Mouse (Mus musculus) layer of hippocampus, postnatal 10 days (tissue): ENCODE results near the gene Taf8. TPM values are rescaled to one million over a fixed set of nuclear protein-coding genes. Genes with fewer than 3 reads are reported as not detected.

ENCODE experiments used
- DNase-seq, 2 experiments: peaks; one replicate each; pipeline ENCODE4 v3.0.0; 2021; ENCODE audit warnings: low spot score in 2 of 2
- total RNA-seq, 2 experiments: library from RNA; stranded (reverse); gene quantifications; 2 replicates each; pipeline ENCODE4 v1.2.3; 2021

Taf8 gene
- total RNA-seq, 2 experiments from 2014 or later: 16.7 to 17.0 TPM

DNA sequence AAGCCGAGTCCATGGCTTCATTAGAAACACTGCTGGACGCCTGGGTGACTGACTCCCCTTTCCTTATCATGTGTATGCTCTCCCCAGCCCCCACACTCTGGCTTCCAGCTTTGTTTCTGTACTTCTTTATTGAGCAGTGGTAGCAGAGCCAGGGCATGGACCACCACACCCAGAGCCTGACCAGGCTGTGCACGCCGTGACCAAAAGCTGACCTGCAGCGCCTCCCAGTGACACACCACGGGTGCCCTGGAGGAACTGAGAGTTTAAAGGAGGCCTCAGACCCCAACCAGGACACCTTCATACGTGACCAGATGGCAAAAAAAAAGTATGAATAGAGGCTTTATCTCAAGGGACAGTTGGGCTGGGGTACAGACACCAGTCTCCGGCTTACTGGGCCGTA is 11.3 kb downstream of the Taf8 start:
- DNase-seq: no peak

DNA sequence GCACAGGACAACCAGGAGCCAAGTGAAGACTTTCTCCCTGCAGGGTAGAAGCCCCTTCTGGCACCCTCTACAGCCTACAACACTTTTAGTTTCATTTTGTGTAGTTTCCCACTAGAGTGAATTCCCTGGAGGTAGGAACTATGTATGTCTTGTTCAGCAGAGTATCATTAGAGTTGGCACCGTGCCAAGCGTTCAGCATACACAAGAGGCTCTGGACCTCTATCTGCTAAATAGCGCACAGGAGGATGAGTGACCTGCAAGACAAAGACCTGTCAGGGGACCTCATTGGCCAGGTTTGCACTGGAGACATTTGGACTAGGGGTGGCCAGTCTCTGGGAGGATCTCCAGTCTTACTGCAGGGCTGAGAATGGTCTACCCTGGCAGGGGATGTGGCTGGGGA is 16.3 kb downstream of the Taf8 start:
- no peak for DNase-seq

DNA sequence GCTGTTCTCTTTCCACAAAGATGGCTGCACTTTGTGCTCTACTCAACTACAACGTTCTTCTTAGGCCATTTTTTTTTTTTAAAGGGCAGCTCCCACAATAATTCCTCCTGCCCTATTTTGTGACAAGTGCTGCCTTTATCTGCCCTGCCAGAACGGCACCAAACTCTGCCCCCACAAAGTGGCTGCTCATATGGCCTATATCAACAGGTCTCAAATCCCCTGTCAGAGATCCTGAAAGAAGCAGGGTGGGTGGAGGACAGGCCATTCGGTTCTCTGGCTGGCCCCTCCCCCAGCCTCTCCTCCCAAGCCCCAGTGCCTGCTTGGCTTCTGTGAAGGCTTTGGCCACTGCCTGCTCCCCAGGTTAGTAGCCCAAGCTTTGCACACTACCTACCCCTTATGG is 17.1 kb downstream of the Taf8 start:
- DNase-seq: no peak

DNA sequence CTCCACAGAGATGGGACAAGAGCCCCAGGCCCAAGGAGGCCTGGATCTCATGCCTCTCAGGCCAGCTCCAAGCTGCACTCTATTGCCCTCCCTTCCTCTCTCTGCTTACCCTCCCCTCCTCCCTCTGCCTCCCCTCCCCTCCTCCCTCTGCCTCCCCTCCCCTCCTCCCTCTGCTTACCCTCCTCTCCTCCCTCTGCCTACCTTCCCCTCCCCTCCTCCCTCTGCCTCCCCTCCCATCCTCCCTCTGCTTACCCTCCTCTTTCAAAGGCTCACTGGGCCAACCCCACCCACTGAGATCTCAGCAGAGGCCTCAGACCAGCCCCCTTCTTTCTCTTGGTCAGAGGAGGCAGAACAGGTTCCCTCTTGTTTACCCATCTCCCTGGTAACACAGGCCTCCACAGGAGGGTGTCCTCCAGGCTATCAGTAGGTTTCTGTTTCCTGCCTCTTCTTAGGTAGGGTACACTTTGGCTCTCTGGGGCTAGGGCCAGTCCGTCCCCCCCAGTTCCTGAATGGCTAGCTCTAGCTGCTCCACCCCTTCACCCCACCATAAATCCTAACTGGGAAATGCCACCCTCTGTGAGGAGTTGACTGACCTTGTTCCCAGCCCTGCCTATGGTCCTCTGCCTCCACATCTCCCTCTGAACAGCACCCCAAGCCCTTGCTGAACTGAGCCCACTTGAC is 17.7 kb downstream of the Taf8 start:
- DNase-seq: no peak

GRCm38 (mm10) chr17:47482401-47482800 is 19.7 kb downstream of the Taf8 start:
- peak; percentile 69 for DNase-seq

DNA sequence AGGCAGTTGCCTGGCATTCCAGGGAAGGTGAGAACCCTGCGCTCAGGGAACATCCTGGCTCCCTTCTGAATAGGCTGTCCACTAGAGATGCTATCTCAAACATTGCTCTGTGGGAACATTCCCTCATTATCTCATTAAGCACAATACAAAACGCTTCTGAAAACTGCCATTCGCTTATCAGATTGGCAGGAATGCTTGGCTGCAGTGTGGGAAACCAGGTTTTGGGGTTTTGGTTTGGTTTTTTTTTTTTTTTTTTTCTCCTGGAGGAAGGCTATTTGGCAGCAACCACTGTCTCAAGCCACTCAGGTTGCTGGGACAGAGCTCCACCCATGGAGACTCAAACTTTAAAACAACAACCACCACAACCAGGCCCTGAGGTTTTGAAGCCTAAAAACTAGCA is 22.2 kb downstream of the Taf8 start:
- no peak for DNase-seq

- no peak for DNase-seq
Observed at GRCm38 (mm10) chr17:47475714-47476113, 26.4 kb downstream of the Taf8 start.

DNA sequence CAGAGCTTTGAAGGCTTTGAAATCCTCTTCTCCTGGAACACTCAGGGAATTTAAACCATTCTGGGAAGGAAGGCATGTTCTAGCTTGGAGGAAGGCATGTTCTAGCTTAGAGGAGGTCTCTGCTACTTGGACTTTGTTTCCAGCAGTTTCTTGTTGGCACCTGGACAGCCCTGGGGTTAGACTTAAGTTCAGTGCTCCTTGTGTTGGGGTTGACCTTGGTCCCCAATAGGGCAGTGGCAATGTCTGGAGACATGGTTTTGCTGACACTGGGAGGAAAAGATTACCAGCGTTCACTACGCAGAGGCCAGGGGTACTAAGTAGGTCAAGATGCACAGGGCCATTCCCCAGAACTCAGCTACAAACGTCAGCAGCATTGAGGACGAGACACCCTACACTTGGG is 26.9 kb downstream of the Taf8 start:
- DNase-seq: no peak

- DNase-seq: no peak
Observed at GRCm38 (mm10) chr17:47474250-47474649, 27.8 kb downstream of the Taf8 start.

DNA sequence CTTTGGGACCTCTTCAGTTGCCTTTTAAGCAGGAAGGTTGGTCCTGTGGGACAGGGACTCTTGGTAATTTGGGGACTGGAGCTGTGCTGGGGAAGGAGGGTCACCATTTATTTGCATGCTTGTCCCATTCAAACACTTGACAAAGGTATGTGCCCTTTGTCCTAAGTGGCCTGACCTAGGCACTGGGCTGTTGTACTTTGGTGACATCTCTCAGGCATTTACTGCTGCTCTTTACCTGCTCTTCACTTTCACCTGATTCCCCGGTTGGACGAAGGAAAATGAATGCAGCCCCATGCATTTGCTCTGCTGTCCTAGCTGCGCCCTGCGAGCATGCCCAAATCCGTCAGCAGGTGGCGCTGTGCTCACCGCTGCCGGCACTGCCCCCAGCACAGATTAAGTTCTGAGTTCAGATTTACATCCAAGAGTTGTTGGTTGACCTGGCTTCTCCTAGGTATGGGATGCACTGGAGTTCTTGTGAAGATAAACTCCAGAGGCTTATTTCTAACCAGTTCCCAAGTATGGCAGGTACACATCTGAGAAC is 28.6 kb downstream of the Taf8 start:
- DNase-seq: peak; percentile 43 to 49

DNA sequence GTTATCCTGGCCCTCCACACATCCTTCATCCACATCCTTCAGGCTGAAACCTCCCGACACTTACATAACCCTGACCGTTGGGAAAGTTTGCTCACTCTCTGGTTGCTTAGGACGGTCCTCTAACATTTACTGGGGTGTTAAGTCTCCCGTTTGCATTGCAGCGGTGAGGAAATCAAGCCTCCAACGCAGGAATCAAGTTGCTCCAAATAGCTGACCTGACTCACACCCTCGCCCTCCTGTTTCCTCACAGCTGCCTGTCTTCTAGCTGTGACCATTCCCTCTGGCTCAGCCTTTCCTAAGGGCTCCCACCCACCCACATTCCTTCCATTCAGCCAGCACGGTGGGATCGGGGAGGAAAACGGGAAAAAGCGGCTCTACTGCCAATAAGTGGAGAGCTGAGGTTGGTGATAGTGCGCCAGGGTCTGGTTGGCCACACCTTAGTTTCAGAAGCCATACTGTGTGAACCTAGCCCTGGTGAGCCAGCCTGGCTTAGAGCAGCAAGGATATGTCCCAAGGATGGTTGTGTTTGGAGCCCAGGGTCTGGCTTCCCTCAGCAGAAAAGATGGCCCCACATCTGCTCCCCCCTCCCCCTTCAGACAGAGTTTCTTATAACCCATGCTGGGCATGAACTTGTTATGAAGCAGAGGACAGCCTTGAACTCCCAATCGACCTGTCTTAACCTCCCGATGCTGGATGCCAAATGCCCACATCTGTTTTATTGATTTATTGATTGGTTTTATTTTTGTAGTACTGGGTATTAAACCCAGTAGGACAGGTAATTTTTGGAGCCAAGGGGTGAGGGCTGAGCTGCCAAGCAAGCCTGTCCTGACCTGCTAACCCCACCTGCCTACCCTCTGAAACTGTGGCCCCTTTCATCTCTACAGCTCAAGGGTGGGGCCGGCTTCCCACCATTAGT is 29.4 kb downstream of the Taf8 start:
- DNase-seq: no peak

DNA sequence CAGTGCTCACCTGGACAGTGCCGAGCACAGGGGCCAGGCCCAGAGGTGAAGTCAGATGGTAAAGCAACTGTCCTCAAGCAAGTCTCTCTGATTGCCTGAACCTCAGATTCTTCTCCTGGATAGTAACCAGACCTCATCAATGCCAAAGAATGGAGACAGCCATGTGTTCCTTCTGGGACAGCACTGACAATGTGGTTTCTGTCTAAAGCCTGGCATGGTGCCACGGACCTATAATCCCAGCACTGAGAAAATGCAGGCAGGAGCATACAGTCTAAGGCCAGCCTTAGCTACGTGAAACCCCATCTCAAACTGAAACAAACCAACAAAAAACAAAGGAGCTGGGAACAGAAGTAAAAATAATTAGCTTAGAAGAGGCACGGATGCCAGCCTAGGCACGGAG is 31.4 kb downstream of the Taf8 start:
- no peak for DNase-seq

DNA sequence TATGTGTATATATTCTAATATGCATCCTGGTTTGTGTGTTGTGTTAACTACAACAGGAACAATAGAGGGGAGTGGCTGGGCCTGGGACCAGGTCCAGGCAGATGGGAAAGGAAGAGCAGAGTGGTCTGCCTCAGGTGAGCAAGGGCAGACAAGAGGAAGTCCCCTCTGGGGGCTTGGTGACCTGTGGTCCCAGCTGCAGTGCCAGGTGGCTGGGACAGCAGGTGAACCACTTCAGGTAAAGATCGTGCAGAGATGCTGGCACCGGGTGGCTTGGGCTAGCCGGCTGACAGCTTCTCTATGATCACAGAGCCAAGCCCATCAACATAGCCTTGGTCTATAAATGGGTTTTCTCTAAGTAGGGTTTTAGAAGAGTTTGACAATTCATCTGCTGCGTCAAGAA is 32.0 kb downstream of the Taf8 start:
- no peak for DNase-seq

GRCm38 (mm10) chr17:47469642-47470041 is 32.5 kb downstream of the Taf8 start:
- DNase-seq: no peak

DNA sequence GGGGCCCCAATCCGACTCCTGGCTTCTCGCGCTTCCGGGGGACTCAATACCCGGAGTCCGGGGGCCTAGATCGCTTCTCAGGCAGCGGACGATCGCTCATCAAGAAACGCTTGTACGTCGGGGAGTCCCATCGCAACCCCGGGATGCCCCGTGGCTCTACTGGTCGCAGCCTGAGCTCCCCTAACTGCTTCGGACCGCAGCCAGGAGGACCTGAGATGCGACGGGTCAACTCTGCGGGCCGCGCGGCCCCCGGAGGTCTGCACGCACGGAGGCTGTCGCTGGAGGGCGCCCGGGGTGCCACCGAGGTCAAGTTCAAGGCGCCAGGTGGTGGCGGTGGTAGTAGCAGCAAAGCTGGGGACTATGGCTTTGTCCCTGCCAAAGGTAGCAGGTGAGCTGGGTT is 33.6 kb downstream of the Taf8 start:
- DNase-seq: no peak

GRCm38 (mm10) chr17:47468063-47468462 is 34.0 kb downstream of the Taf8 start:
- DNase-seq: no peak

- no peak for DNase-seq
Observed at GRCm38 (mm10) chr17:47467659-47468058, 34.4 kb downstream of the Taf8 start.

- no peak for DNase-seq
Observed at GRCm38 (mm10) chr17:47466284-47466683, 35.8 kb downstream of the Taf8 start.

DNA sequence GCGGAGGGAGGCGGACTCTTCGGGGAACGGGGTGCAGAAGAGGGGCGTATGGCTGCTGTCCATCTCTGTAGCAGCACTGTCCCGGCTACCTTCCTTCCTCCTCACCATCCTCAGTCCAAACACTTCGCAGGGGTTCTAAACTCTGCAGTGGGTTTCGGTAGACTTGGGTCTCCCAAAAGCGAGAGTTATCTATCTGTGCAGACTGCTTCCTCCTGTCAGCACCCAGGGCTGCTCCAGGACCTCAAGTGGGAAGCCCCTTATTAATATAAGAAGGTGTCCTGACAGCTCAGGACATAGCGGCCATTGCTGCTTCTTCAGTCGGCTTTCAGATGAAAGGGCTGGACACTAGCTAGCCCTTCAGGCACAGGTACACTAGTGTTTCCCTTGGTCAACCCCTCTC is 37.1 kb downstream of the Taf8 start:
- no peak for DNase-seq

DNA sequence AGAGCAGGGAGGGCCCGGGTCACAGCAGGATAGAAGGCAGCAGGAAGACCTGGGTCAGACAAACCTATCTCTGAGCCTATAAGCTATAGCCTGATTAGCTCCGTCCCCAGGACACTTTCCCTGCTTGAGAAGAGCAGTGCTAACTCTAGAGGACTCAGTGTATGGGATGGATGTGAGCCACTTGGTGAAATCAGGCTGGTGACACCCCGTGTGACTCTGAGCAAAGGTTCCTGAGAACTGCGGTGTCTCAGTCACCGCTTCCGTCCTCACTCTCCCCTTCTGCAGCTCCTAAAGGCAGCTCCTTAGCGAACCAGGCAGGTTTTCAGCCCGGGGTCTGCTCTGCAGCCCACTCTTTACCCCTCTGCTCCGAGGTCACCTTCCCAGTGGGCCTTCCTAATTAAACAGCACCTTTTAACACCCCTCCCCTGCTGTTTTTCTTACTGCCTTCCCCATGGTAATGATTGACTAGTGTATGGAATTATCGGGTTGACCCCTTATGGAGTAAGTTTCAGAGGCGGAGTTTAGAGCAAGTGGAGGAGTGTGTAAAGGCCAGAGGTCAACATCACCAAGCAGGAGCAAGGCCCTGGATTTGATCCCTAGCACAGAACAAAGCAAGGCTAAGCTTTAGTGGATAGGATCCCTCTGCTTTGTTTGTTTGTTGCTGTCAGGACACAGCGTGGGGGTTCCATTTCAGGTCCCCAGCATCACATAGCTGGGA is 37.7 kb downstream of the Taf8 start:
- DNase-seq: no peak

DNA sequence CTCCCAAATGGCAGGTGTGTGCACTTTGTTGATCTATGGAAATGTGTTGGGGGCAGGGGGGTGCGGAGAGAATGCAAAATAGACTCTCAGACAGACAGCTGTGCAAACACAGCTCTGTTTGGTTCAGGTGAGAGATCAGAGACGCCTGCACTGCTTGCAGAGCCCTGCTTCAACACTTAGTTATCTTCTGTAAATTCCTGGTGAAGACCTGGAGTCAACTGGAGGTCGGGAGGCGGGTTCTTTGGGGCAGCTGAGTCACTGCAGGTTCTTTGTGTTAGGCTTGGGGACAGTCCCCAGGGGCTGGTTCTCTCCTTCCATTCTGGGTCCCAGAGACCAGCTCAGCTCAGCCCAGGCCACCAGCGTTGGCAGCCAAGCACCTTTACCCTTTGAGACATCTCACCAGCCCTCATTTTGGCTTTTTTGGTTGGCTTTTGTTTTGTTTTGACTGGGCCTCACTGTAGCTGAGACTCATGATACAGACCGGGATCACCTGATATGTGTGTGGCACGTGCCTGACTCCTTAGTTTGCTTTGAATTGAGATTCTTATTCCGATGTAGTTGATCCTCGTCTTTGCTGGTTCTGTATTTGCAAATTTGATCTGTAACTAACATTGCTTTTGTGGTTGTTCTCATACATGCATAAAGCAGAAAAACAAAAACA is 39.2 kb downstream of the Taf8 start:
- no peak for DNase-seq
